8 mouse cellular contexts compared by ENCODE assay signal in genomic region chr1:184731091-184731640, GRCm38 (mm10). TPM values are rescaled to one million over a fixed set of nuclear protein-coding genes. Genes with fewer than 3 reads are reported as not detected.
DNase-seq lines count a peak whose midpoint lies in the region; ATAC-seq and TF ChIP-seq lines count a peak whose summit lies in the region.

No protein-coding gene starts in this region.

- TF ChIP-seq CTCF in bone marrow macrophage, adult 2 months (IDR thresholded peaks at IDR 0.05; ENCODE audit: low read depth, low read length): no peak

- peak overlapping the region; percentile 88; the same call in 1 of the 2 replicates for H3K27ac ChIP-seq in kidney, embryonic 15.5 days
- peak overlapping the region; percentile 97 for H3K27ac ChIP-seq in bone marrow macrophage, adult 2 months (ENCODE audit: insufficient read depth, low read depth, low read length)
- no peak overlapping the region; the same call in 1 of the 2 replicates for H3K27ac ChIP-seq in hindbrain, embryonic 13.5 days
- no peak overlapping the region for H3K27ac ChIP-seq in midbrain, embryonic 13.5 days

- H3K27me3 ChIP-seq in kidney, embryonic 15.5 days: peaks cover 97% of the 10 kb centered on the region
- peaks cover 95% of the 10 kb centered on the region for H3K27me3 ChIP-seq in hindbrain, embryonic 13.5 days
- peaks cover 97% of the 10 kb centered on the region for H3K27me3 ChIP-seq in midbrain, embryonic 13.5 days

- TF ChIP-seq POLR2A in bone marrow macrophage, adult 2 months (IDR thresholded peaks at IDR 0.05; ENCODE audit: borderline replicate concordance, low read depth, low read length): no peak

- H3K4me3 ChIP-seq in kidney, embryonic 15.5 days (replicated peaks): peak overlapping the region; percentile 61
- peak overlapping the region; percentile 91 for H3K4me3 ChIP-seq in bone marrow macrophage, adult 2 months (ENCODE audit: insufficient read depth, low read length)
- peak overlapping the region; percentile 41 for H3K4me3 ChIP-seq in hindbrain, embryonic 13.5 days
- H3K4me3 ChIP-seq in midbrain, embryonic 13.5 days (replicated peaks): peak overlapping the region; percentile 44

- no peak for ATAC-seq in kidney, embryonic 15.5 days (replicated peaks; ENCODE audit: low FRiP score)
- no peak for ATAC-seq in hindbrain, embryonic 13.5 days (ENCODE audit: low FRiP score)
- ATAC-seq in midbrain, embryonic 13.5 days: no peak
- ATAC-seq in megakaryocyte progenitor cell, adult 5-6 weeks (replicated peaks; ENCODE audit: poor library complexity): no peak

- H3K4me2 ChIP-seq in kidney, embryonic 15.5 days: peak overlapping the region; percentile 96
- H3K4me2 ChIP-seq in hindbrain, embryonic 13.5 days: peak overlapping the region; percentile 63
- peak overlapping the region; percentile 75 for H3K4me2 ChIP-seq in midbrain, embryonic 13.5 days (replicated peaks)

- no peaks in the 10 kb centered on the region for H3K36me3 ChIP-seq in kidney, embryonic 15.5 days
- H3K36me3 ChIP-seq in hindbrain, embryonic 13.5 days: no peaks in the 10 kb centered on the region
- H3K36me3 ChIP-seq in midbrain, embryonic 13.5 days: no peaks in the 10 kb centered on the region

- 4% methylated on average over 18 of the region's 18 CpGs for WGBS in kidney, embryonic 15.5 days
- 2% methylated on average over 18 of the region's 18 CpGs for WGBS in hindbrain, embryonic 13.5 days
- WGBS in midbrain, embryonic 13.5 days: 2% methylated on average over 18 of the region's 18 CpGs

- no peak for DNase-seq in kidney, postnatal 36 days
- no peak for DNase-seq in spleen, adult 18-20 months
- no peak for DNase-seq in spleen, postnatal 36 days (ENCODE audit: low spot score in 2 of 2)

- H3K9me3 ChIP-seq in kidney, embryonic 15.5 days (replicated peaks): no peaks in the 10 kb centered on the region
- H3K9me3 ChIP-seq in hindbrain, embryonic 13.5 days: no peaks in the 10 kb centered on the region
- no peaks in the 10 kb centered on the region; the same call in 1 of the 2 replicates for H3K9me3 ChIP-seq in midbrain, embryonic 13.5 days

- H3K4me1 ChIP-seq in kidney, embryonic 15.5 days: peaks cover 47% of the 10 kb centered on the region
- H3K4me1 ChIP-seq in bone marrow macrophage, adult 2 months (ENCODE audit: control insufficient read depth, insufficient read depth, low read length): peaks cover 18% of the 10 kb centered on the region
- peaks cover 29% of the 10 kb centered on the region for H3K4me1 ChIP-seq in hindbrain, embryonic 13.5 days (replicated peaks)
- H3K4me1 ChIP-seq in midbrain, embryonic 13.5 days (replicated peaks): peaks cover 31% of the 10 kb centered on the region

- H3K9ac ChIP-seq in kidney, embryonic 15.5 days: peak overlapping the region; percentile 59
- peak overlapping the region; percentile 63; the same call in 1 of the 2 replicates for H3K9ac ChIP-seq in hindbrain, embryonic 13.5 days
- H3K9ac ChIP-seq in midbrain, embryonic 13.5 days (replicated peaks): peak overlapping the region; percentile 58; the same call in 1 of the 2 replicates

RNA-seq across cellular contexts. Expression of gene Hlx, which starts 1.3 kb away (rescaled TPM):
- polyA plus RNA-seq in kidney, embryonic 15.5 days (2015; fragmentation: Nextera tagmentation; extraction: Ambion mirVana): 16.6 and 18.5 TPM in 2 replicates
- 63.1 and 68.5 TPM in 2 replicates for polyA plus RNA-seq in bone marrow macrophage, adult 2 months (2012; ENCODE audit: insufficient read depth, insufficient read length, missing spikeins)
- 1.2 and 2.9 TPM in 2 replicates for polyA plus RNA-seq in hindbrain, embryonic 13.5 days (2015; fragmentation: Nextera tagmentation; extraction: Ambion mirVana)
- 1.1 and 1.4 TPM in 2 replicates for polyA plus RNA-seq in midbrain, embryonic 13.5 days (2015; fragmentation: Nextera tagmentation; extraction: Ambion mirVana)
- 11.6 and 14.7 TPM in 2 replicates for total RNA-seq in megakaryocyte progenitor cell, adult 5-6 weeks (2015)
- 10.3 and 15.2 TPM in 2 replicates for total RNA-seq in megakaryocyte progenitor cell, adult 5-6 weeks (2017)

Comparison
In these comparisons a context has a peak if more than half of its experiments do, and no peak if none do; other contexts are left out.
1. H3K27ac ChIP-seq: peak in kidney, embryonic 15.5 days (single experiment) and bone marrow macrophage, adult 2 months (single experiment); none in hindbrain, embryonic 13.5 days (single experiment) and midbrain, embryonic 13.5 days (single experiment).
2. H3K4me3 ChIP-seq: peak in every context shown above with its lines; median percentile 91 in bone marrow macrophage, adult 2 months; 61 in kidney, embryonic 15.5 days; 44 in midbrain, embryonic 13.5 days; 41 in hindbrain, embryonic 13.5 days.
3. Peak in every context shown above with its lines, with median percentiles within 50 percentile points of each other: H3K4me2 ChIP-seq and H3K9ac ChIP-seq.